Mouse (Mus musculus): ENCODE results near the gene Rhot1. TPM values are rescaled to one million over a fixed set of nuclear protein-coding genes. Genes with fewer than 3 reads are reported as not detected.

Gene Rhot1
- polyA plus RNA-seq, 1 experiment = 15.8 TPM

GRCm38 (mm10) chr11:80292463-80292862 is 83.6 kb downstream of the Rhot1 start:
- H3K79me3 ChIP-seq (ENCODE audit: low read depth) = no peaks in the 10 kb centered on the region
- no peak overlapping the region for H3K4me3 ChIP-seq (ENCODE audit: insufficient read depth, poor library complexity, severe bottlenecking)
- H3K27me3 ChIP-seq (ENCODE audit: control insufficient read depth, insufficient read depth, insufficient read length) = peaks cover 34% of the 10 kb centered on the region
- H3K79me2 ChIP-seq (ENCODE audit: control insufficient read depth, insufficient read depth) = no peaks in the 10 kb centered on the region
- TF ChIP-seq MYOG (IDR thresholded peaks at IDR 0.05; ENCODE audit: control insufficient read depth, extremely low read depth, insufficient read length) (no peak), CTCF (IDR thresholded peaks at IDR 0.05; ENCODE audit: control insufficient read depth, insufficient read depth, insufficient read length) (no peak), MAX (IDR thresholded peaks at IDR 0.05) (no peak), FOSL1 (IDR thresholded peaks at IDR 0.05; ENCODE audit: insufficient read depth, low read length, poor library complexity, severe bottlenecking) (no peak), CEBPB (IDR thresholded peaks at IDR 0.05; ENCODE audit: low read depth) (no peak), MYOD1 (IDR thresholded peaks at IDR 0.05; ENCODE audit: control insufficient read depth, insufficient read length, low read depth) (no peak), USF1 (IDR thresholded peaks at IDR 0.05; ENCODE audit: low read depth) (no peak)
- no peak overlapping the region for H3ac ChIP-seq (ENCODE audit: control insufficient read depth, insufficient read length, low read depth)
- no peaks in the 10 kb centered on the region for H3K36me3 ChIP-seq (ENCODE audit: control insufficient read depth, insufficient read depth)

- Histone ChIP-seq H3ac (ENCODE audit: control insufficient read depth, insufficient read length, low read depth) (no peak overlapping the region), H3K79me3 (ENCODE audit: low read depth) (no peaks in the 10 kb centered on the region), H3K4me3 (ENCODE audit: insufficient read depth, poor library complexity, severe bottlenecking) (no peak overlapping the region), H3K27me3 (ENCODE audit: control insufficient read depth, insufficient read depth, insufficient read length) (peaks cover 35% of the 10 kb centered on the region), H3K36me3 (ENCODE audit: control insufficient read depth, insufficient read depth) (no peaks in the 10 kb centered on the region), H3K79me2 (ENCODE audit: control insufficient read depth, insufficient read depth) (no peaks in the 10 kb centered on the region)
- TF ChIP-seq CEBPB (IDR thresholded peaks at IDR 0.05; ENCODE audit: low read depth) (no peak), MYOD1 (IDR thresholded peaks at IDR 0.05; ENCODE audit: control insufficient read depth, insufficient read length, low read depth) (no peak), MYOG (IDR thresholded peaks at IDR 0.05; ENCODE audit: control insufficient read depth, extremely low read depth, insufficient read length) (no peak), USF1 (IDR thresholded peaks at IDR 0.05; ENCODE audit: low read depth) (no peak), CTCF (IDR thresholded peaks at IDR 0.05; ENCODE audit: control insufficient read depth, insufficient read depth, insufficient read length) (no peak), MAX (IDR thresholded peaks at IDR 0.05) (no peak), FOSL1 (IDR thresholded peaks at IDR 0.05; ENCODE audit: insufficient read depth, low read length, poor library complexity, severe bottlenecking) (no peak)
These were observed 86.2 kb downstream of the Rhot1 start for GRCm38 (mm10) chr11:80295066-80295465.

GRCm38 (mm10) chr11:80295785-80296184 is 87.0 kb downstream of the Rhot1 start:
- Histone ChIP-seq H3ac (ENCODE audit: control insufficient read depth, insufficient read length, low read depth) (no peak overlapping the region), H3K27me3 (ENCODE audit: control insufficient read depth, insufficient read depth, insufficient read length) (peaks cover 38% of the 10 kb centered on the region), H3K79me2 (ENCODE audit: control insufficient read depth, insufficient read depth) (no peaks in the 10 kb centered on the region), H3K4me3 (ENCODE audit: insufficient read depth, poor library complexity, severe bottlenecking) (no peak overlapping the region), H3K79me3 (ENCODE audit: low read depth) (no peaks in the 10 kb centered on the region), H3K36me3 (ENCODE audit: control insufficient read depth, insufficient read depth) (no peaks in the 10 kb centered on the region)
- TF ChIP-seq USF1 (IDR thresholded peaks at IDR 0.05; ENCODE audit: low read depth) (no peak), FOSL1 (IDR thresholded peaks at IDR 0.05; ENCODE audit: insufficient read depth, low read length, poor library complexity, severe bottlenecking) (no peak), MYOD1 (IDR thresholded peaks at IDR 0.05; ENCODE audit: control insufficient read depth, insufficient read length, low read depth) (no peak)

DNA sequence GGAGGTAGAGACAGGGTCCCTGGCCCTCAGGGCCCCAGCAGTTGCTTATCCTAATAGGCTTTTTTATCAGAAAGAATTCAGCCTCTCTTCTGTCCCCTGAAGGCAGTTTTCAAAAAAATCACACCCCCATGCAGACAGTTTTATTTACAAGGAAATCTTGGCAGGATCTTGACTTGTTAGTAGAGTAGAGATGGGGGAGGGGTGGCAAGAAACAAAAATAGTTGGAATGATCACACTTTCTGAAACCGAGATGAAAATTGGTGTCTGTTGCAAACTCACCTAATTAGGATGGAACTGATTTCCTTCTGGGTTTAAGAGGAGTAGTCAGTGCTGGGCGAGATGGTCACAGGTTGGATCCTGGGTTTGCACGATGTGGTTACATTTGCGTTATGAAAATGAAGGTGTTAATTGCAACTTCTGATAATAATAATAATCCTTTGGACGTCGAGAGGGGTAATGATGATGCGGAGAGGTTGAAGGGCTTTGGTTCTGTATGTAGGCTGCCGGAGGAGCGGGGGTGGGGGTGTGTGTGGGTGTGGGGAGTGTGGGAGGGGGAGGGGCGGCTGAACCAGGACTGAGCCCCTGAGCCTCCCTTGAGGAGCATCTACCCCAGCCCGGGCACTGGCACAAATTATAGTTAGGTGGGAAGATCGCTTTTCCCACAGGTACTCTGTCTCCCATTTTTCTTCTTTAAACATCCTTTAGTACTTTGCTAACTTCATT is 90.9 kb downstream of the Rhot1 start:
- Histone ChIP-seq H3ac (ENCODE audit: control insufficient read depth, insufficient read length, low read depth) (no peak overlapping the region), H3K4me3 (ENCODE audit: insufficient read depth, poor library complexity, severe bottlenecking) (no peak overlapping the region), H3K79me3 (ENCODE audit: low read depth) (no peaks in the 10 kb centered on the region), H3K79me2 (ENCODE audit: control insufficient read depth, insufficient read depth) (no peaks in the 10 kb centered on the region), H3K36me3 (ENCODE audit: control insufficient read depth, insufficient read depth) (no peaks in the 10 kb centered on the region), H3K27me3 (ENCODE audit: control insufficient read depth, insufficient read depth, insufficient read length) (peaks cover 31% of the 10 kb centered on the region)
- no peak for TF ChIP-seq CEBPB (IDR thresholded peaks at IDR 0.05; ENCODE audit: low read depth)
- TF ChIP-seq FOSL1 (IDR thresholded peaks at IDR 0.05; ENCODE audit: insufficient read depth, low read length, poor library complexity, severe bottlenecking) = no peak
- TF ChIP-seq MAX (IDR thresholded peaks at IDR 0.05) = no peak
- TF ChIP-seq MYOG (IDR thresholded peaks at IDR 0.05; ENCODE audit: control insufficient read depth, extremely low read depth, insufficient read length) = no peak
- TF ChIP-seq MYOD1 (IDR thresholded peaks at IDR 0.05; ENCODE audit: control insufficient read depth, insufficient read length, low read depth) = no peak
- TF ChIP-seq CTCF (IDR thresholded peaks at IDR 0.05; ENCODE audit: control insufficient read depth, insufficient read depth, insufficient read length) = no peak
- TF ChIP-seq USF1 (IDR thresholded peaks at IDR 0.05; ENCODE audit: low read depth) = no peak

- H3K36me3 ChIP-seq (ENCODE audit: control insufficient read depth, insufficient read depth) = no peaks in the 10 kb centered on the region
- no peaks in the 10 kb centered on the region for H3K79me3 ChIP-seq (ENCODE audit: low read depth)
- H3K27me3 ChIP-seq (ENCODE audit: control insufficient read depth, insufficient read depth, insufficient read length) = peaks cover 28% of the 10 kb centered on the region
- no peak for TF ChIP-seq MYOD1 (IDR thresholded peaks at IDR 0.05; ENCODE audit: control insufficient read depth, insufficient read length, low read depth)
- TF ChIP-seq USF1 (IDR thresholded peaks at IDR 0.05; ENCODE audit: low read depth) = no peak
- no peak for TF ChIP-seq FOSL1 (IDR thresholded peaks at IDR 0.05; ENCODE audit: insufficient read depth, low read length, poor library complexity, severe bottlenecking)
- TF ChIP-seq MAX (IDR thresholded peaks at IDR 0.05) = no peak
- no peak for TF ChIP-seq CEBPB (IDR thresholded peaks at IDR 0.05; ENCODE audit: low read depth)
- no peak for TF ChIP-seq CTCF (IDR thresholded peaks at IDR 0.05; ENCODE audit: control insufficient read depth, insufficient read depth, insufficient read length)
- TF ChIP-seq MYOG (IDR thresholded peaks at IDR 0.05; ENCODE audit: control insufficient read depth, extremely low read depth, insufficient read length) = no peak
- H3ac ChIP-seq (ENCODE audit: control insufficient read depth, insufficient read length, low read depth) = peak within 1 kb of the TSS; percentile 57
- H3K4me3 ChIP-seq (ENCODE audit: insufficient read depth, poor library complexity, severe bottlenecking) = peak within 1 kb of the TSS; percentile 21
- H3K79me2 ChIP-seq (ENCODE audit: control insufficient read depth, insufficient read depth) = no peaks in the 10 kb centered on the region
These were observed 91.9 kb downstream of the Rhot1 start, which contains the start of gene Rhbdl3 for GRCm38 (mm10) chr11:80300551-80301315. TSS of gene Rhbdl3 (plus strand) at chr11:80300912.
